Mouse (Mus musculus) stomach, postnatal 0 days (tissue): ENCODE results near the gene Krtcap2. TPM values are rescaled to one million over a fixed set of nuclear protein-coding genes. Genes with fewer than 3 reads are reported as not detected.

ENCODE experiments used
- ATAC-seq: fragments of 200-750 bp; cut with Nextera tagmentation; 2 replicates; pipeline ENCODE4 v1.8.0; 2017; ENCODE audit not compliant: low FRiP score, low TSS enrichment
- DNase-seq: peaks from one replicate; pipeline ENCODE4 v3.0.0-alpha.2; 2016; ENCODE audit warnings: low spot score
- H3K27ac ChIP-seq: fragments of 300-500 bp; sonication (generic); replicated peaks from 2 replicates; pipeline ENCODE4 v1.5.1; 2014; ENCODE audit warnings: mild to moderate bottlenecking, control low read depth
- H3K27me3 ChIP-seq: fragments of 300-500 bp; sonication (generic); 2 replicates; pipeline ENCODE4 v1.6.1; 2014; ENCODE audit warnings: low read length; ENCODE audit not compliant: control insufficient read depth, insufficient read depth
- H3K36me3 ChIP-seq: fragments of 300-500 bp; sonication (generic); 2 replicates; pipeline ENCODE4 v1.6.1; 2014; ENCODE audit warnings: low read length, mixed read lengths; ENCODE audit not compliant: control insufficient read depth, insufficient read depth
- H3K4me1 ChIP-seq: fragments of 300-500 bp; sonication (generic); replicated peaks from 2 replicates; pipeline ENCODE4 v1.6.1; 2014; ENCODE audit warnings: antibody characterized with exemption; ENCODE audit not compliant: control insufficient read depth, insufficient read depth
- H3K4me2 ChIP-seq: fragments of 300-500 bp; sonication (generic); replicated peaks from 2 replicates; pipeline ENCODE4 v1.6.1; 2014; ENCODE audit warnings: low read depth, mild to moderate bottlenecking, control low read depth, moderate library complexity
- H3K4me3 ChIP-seq: fragments of 300-500 bp; sonication (generic); 2 replicates; pipeline ENCODE4 v1.5.1; 2014; ENCODE audit warnings: low read depth, low read length, control low read depth
- H3K9ac ChIP-seq: fragments of 300-500 bp; sonication (generic); 2 replicates; pipeline ENCODE4 v1.6.1; 2014; ENCODE audit warnings: mild to moderate bottlenecking, low read length, control low read depth, mixed read lengths
- H3K9me3 ChIP-seq: fragments of 300-500 bp; sonication (generic); 2 replicates; pipeline ENCODE4 v1.6.1; 2016; ENCODE audit warnings: low read length; ENCODE audit not compliant: control insufficient read depth
- CTCF ChIP-seq: IDR thresholded peaks from 2 replicates; pipeline ENCODE4 v1.5.1; 2016; ENCODE audit warnings: antibody characterized with exemption, low read depth, mild to moderate bottlenecking, moderate library complexity
- EP300 ChIP-seq: optimal IDR thresholded peaks from 2 replicates; pipeline ENCODE3; 2016; ENCODE audit warnings: antibody characterized with exemption
- WGBS: fragments of 180-500 bp; shearing (Covaris S2); extraction: QIAGEN DNeasy Blood & Tissue Kit; methylation state at CpG from one replicate; pipeline ENCODE4 v1.1.7; 2014; 5-methylcytosine and 5-hydroxymethylcytosine counted together
- polyA plus RNA-seq: library from polyadenylated mRNA; unstranded; fragments of >200 nt; fragmentation: Nextera tagmentation; extraction: Ambion mirVana; gene quantifications from 2 replicates; pipeline ENCODE4 v1.2.1, GENCODE M21; 2015

Krtcap2 gene
- polyA plus RNA-seq, 1 experiment from 2014 or later = 314 TPM

- H3K27ac ChIP-seq = peak overlapping the region; percentile 82
- DNase-seq = no peak
- no peaks in the 10 kb centered on the region for H3K27me3 ChIP-seq
- H3K4me1 ChIP-seq = peaks cover 12% of the 10 kb centered on the region
- no peak for ATAC-seq
- H3K9me3 ChIP-seq = no peaks in the 10 kb centered on the region
- 76% methylated on average over 8 of the region's 8 CpGs for WGBS
- no peak for TF ChIP-seq CTCF
- TF ChIP-seq EP300 = no peak
- no peak overlapping the region; the same call in 1 of the 2 replicates for H3K9ac ChIP-seq
- H3K4me3 ChIP-seq = no peak overlapping the region
- H3K4me2 ChIP-seq = peak overlapping the region; percentile 69; the same call in 1 of the 2 replicates
- H3K36me3 ChIP-seq = peaks cover 9% of the 10 kb centered on the region
Observed at GRCm38 (mm10) chr3:89268916-89269315, 23.1 kb downstream of the Krtcap2 start.

- H3K4me2 ChIP-seq = peak within 1 kb of the TSS; percentile 69
- H3K4me1 ChIP-seq = peaks cover 12% of the 10 kb centered on the region
- ATAC-seq (peak; percentile 43), DNase-seq (peak; percentile 88)
- H3K4me3 ChIP-seq = peak within 1 kb of the TSS; percentile 51
- H3K36me3 ChIP-seq = peaks cover 9% of the 10 kb centered on the region
- peak within 1 kb of the TSS; percentile 82 for H3K27ac ChIP-seq
- TF ChIP-seq CTCF = peak; percentile 77
- no peak for TF ChIP-seq EP300
- no peaks in the 10 kb centered on the region for H3K27me3 ChIP-seq
- no peaks in the 10 kb centered on the region for H3K9me3 ChIP-seq
- 1% methylated on average over 39 of the region's 39 CpGs for WGBS
- peak within 1 kb of the TSS; percentile 63 for H3K9ac ChIP-seq
Observed at GRCm38 (mm10) chr3:89270051-89270755, 24.4 kb downstream of the Krtcap2 start, which contains the start of gene Slc50a1. Gene Slc50a1 (minus strand): TSS chr3:89270570.

GRCm38 (mm10) chr3:89270891-89271290 lies 25.1 kb downstream of the Krtcap2 start:
- no peaks in the 10 kb centered on the region for H3K9me3 ChIP-seq
- peak overlapping the region; percentile 82 for H3K27ac ChIP-seq
- H3K36me3 ChIP-seq = peaks cover 9% of the 10 kb centered on the region
- peak overlapping the region; percentile 69 for H3K4me2 ChIP-seq
- peak; percentile 18; the same call in 1 of the 2 replicates for ATAC-seq
- no peaks in the 10 kb centered on the region for H3K27me3 ChIP-seq
- 45% methylated on average over 6 of the region's 6 CpGs for WGBS
- peak overlapping the region; percentile 63; the same call in 1 of the 2 replicates for H3K9ac ChIP-seq
- H3K4me1 ChIP-seq = peaks cover 12% of the 10 kb centered on the region
- TF ChIP-seq EP300 (no peak), CTCF (no peak)
- peak; percentile 56 for DNase-seq
- no peak overlapping the region for H3K4me3 ChIP-seq

- no peak overlapping the region for H3K27ac ChIP-seq
- WGBS = 60% methylated on average over 6 of the region's 6 CpGs
- H3K4me2 ChIP-seq = no peak overlapping the region
- H3K4me3 ChIP-seq = no peak overlapping the region
- TF ChIP-seq EP300 (no peak), CTCF (no peak)
- no peaks in the 10 kb centered on the region for H3K27me3 ChIP-seq
- peaks cover 12% of the 10 kb centered on the region for H3K4me1 ChIP-seq
- DNase-seq (peak; percentile 38), ATAC-seq (no peak)
- H3K36me3 ChIP-seq = peaks cover 9% of the 10 kb centered on the region
- no peak overlapping the region for H3K9ac ChIP-seq
- no peaks in the 10 kb centered on the region for H3K9me3 ChIP-seq
Observed at GRCm38 (mm10) chr3:89271760-89272159, 26.0 kb downstream of the Krtcap2 start.

GRCm38 (mm10) chr3:89276061-89276460 lies 30.3 kb downstream of the Krtcap2 start:
- H3K4me2 ChIP-seq = peak overlapping the region; percentile 91
- H3K27ac ChIP-seq = no peak overlapping the region
- ATAC-seq = no peak
- no peaks in the 10 kb centered on the region for H3K9me3 ChIP-seq
- no peak overlapping the region for H3K9ac ChIP-seq
- H3K4me3 ChIP-seq = no peak overlapping the region
- TF ChIP-seq CTCF (no peak), EP300 (no peak)
- H3K4me1 ChIP-seq = peaks cover 9% of the 10 kb centered on the region; the same call in 1 of the 2 replicates
- peaks cover 9% of the 10 kb centered on the region for H3K36me3 ChIP-seq
- 91% methylated on average over 13 of the region's 13 CpGs for WGBS
- H3K27me3 ChIP-seq = no peaks in the 10 kb centered on the region
- no peak for DNase-seq
